Mouse (Mus musculus): ENCODE measurements around the gene Phf3. TPM values are rescaled to one million over a fixed set of nuclear protein-coding genes. Genes with fewer than 3 reads are reported as not detected.

The Phf3 gene
- polyA plus RNA-seq, 1 experiment from 2014 or later, result 25.3 TPM

DNA sequence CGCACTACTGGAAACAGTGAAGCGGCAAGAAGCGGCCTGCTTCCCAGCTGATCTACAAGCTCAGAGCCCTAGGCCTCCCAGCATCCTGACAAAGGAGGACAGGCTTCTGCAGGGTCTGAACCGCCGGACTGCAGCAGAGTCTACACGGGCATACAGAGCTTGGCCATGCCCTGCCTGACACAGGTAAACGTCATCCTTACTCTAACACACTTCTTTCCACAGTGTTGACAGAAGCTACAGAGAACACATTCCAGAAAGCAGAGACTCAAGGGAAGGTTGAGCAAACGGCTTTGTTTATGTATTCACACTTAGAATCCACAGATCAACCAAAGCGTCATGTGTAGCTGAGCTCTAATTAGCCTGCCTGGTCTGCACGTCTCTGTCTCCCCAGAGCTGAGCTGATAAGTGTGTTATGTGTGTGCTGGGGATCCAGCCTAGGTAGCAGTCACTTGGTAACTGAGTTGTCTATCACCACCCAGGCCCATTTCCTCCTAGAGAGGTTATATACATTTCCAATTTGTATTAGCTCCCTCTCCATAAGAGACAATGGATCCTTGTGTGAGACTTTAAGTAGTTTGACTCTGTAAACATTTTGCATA, 65.5 kb downstream of the Phf3 start:
- Histone ChIP-seq H3K36me3 (peaks cover 94% of the 10 kb centered on the region), H3K9me3 (no peaks in the 10 kb centered on the region), H3K4me3 (no peak overlapping the region), H3K27me3 (ENCODE audit: insufficient read depth, poor library complexity, severe bottlenecking) (no peaks in the 10 kb centered on the region), H3K27ac (no peak overlapping the region), H3K4me1 (replicated peaks) (no peaks in the 10 kb centered on the region)
- WGBS, result 89% methylated on average over 10 of the region's 10 CpGs
- no peak for DNase-seq (ENCODE audit: low spot score)

DNA sequence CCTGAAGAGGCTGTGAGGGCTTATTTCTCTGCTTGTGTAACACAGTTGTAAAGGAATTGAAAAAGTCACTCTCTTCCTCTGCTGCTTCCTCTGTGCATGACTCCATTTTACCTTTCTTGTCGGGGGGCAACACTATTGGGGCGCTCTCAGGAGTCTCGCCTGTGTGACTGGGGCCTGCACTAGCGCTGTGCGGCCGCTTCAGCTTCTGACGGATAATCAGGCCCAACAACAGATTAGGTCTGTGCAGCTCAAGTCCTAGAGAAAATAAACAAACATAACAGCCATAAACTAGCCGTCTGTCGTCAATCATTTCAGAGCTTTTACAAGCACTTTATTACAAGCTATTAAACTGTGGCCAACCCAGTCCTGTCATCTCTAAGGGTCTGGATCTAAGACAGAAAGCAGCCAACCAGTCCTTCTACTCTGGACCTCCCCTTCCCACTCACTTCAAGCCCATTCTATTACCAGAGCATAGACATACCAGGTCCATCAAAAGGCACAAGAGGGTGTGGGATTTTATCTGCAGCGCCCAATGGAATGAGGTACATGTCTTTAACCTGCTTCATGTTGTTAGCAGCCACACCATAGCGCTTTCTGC, 67.9 kb downstream of the Phf3 start:
- Histone ChIP-seq H3K36me3 (peaks cover 88% of the 10 kb centered on the region), H3K27ac (no peak overlapping the region), H3K9me3 (no peaks in the 10 kb centered on the region), H3K4me1 (replicated peaks) (no peaks in the 10 kb centered on the region), H3K4me3 (no peak overlapping the region), H3K27me3 (ENCODE audit: insufficient read depth, poor library complexity, severe bottlenecking) (no peaks in the 10 kb centered on the region)
- DNase-seq (ENCODE audit: low spot score), result no peak
- WGBS, result 94% methylated on average over 11 of the region's 11 CpGs

DNA sequence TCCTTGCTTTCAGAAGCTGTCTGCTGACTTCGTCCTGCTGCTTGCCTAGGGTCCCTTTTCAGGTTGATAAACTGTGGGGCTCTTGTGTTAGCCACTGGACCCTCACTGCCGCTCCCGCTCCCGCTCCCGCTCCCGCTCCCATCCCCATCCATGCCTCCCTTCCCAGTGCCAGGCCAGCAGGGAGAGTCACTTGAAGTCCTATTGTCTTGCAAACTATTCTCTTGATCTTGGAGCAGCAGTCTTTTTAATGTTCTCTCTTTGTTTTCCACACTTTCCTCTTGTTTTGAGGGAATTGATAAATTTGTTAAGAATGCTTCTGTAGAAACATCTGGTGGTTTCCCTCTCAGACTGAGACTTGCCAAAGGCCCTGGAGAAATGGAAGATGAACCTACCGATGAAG, 68.8 kb downstream of the Phf3 start:
- no peak for DNase-seq (ENCODE audit: low spot score)
- Histone ChIP-seq H3K4me3 (no peak overlapping the region), H3K27me3 (ENCODE audit: insufficient read depth, poor library complexity, severe bottlenecking) (no peaks in the 10 kb centered on the region), H3K9me3 (no peaks in the 10 kb centered on the region), H3K4me1 (replicated peaks) (no peaks in the 10 kb centered on the region), H3K27ac (no peak overlapping the region), H3K36me3 (peaks cover 79% of the 10 kb centered on the region)
- WGBS, result 89% methylated on average over 7 of the region's 7 CpGs

DNA sequence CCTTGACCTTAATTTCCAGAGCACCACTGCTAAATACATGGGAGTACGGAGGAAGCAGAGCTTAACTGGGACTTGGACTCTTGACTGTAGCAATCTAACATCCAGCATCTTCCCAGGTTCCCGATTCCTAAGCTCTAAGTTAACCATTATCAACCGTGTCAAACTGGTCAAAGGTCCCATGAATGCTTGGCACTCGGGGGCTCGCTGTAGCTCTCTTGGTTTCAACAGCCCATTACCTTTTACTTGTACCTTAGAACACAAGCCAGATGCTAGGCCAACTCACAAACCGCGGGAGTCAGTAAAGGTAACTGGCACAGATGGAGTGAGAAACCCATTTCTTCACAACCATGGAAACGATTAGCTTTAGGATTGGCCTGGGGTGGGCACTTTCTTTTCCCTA, 71.8 kb downstream of the Phf3 start:
- no peaks in the 10 kb centered on the region for H3K9me3 ChIP-seq
- no peaks in the 10 kb centered on the region for H3K27me3 ChIP-seq (ENCODE audit: insufficient read depth, poor library complexity, severe bottlenecking)
- H3K36me3 ChIP-seq, result peaks cover 53% of the 10 kb centered on the region
- H3K27ac ChIP-seq, result no peak overlapping the region
- no peaks in the 10 kb centered on the region for H3K4me1 ChIP-seq (replicated peaks)
- 95% methylated on average over 8 of the region's 8 CpGs for WGBS
- no peak for DNase-seq (ENCODE audit: low spot score)
- H3K4me3 ChIP-seq, result no peak overlapping the region

DNA sequence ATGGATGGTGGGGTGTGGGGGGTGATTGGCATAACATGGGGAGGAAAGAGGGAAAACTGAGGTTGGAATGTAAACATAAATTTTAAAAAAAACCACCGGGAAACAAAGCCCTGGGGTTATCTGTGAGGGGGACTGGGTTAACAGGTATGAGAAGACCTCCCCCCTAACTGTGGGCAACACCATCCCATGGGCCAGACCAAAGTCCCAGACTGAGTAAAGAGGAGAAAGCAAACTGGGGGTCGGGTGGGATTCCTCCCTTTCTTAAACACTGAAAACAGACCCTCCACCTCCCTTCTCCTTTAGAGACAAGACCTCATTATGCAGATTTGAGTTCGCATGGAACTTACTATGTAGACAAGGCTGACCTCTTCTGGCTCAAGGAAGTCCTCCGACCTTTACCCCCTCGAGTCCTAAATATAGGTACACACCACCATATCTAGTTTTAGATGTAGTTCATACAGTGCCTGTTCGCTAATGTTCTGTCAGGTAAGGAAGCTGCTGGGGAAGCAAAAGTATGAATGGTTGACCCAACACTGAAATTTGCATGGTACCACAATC, 74.4 kb downstream of the Phf3 start:
- DNase-seq (ENCODE audit: low spot score), result no peak
- 78% methylated on average over 6 of the region's 6 CpGs for WGBS

DNA sequence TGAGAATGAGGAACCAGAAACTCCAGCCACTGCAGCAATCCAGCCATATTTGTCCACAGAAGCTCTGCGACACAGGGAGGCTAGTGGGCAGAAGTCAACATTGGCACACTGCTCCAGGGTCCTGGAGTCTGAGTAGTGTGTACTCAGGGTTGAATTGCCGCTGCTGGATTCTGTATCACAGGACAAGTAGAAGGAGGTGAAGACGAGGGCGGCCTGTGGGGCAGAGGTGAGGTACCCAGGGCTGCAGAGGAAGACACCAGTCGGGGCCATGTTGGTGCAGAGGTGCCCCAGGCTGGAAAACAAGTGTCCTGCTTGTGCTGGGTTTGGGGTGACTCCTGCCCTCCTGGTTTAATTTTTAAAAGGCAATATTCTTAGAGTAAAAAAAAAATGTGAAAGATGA, 79.1 kb downstream of the Phf3 start:
- 88% methylated on average over 5 of the region's 5 CpGs for WGBS
- no peak for DNase-seq (ENCODE audit: low spot score)
- Histone ChIP-seq H3K9me3 (no peaks in the 10 kb centered on the region), H3K27ac (no peak overlapping the region), H3K4me3 (no peak overlapping the region), H3K27me3 (ENCODE audit: insufficient read depth, poor library complexity, severe bottlenecking) (no peaks in the 10 kb centered on the region), H3K36me3 (no peaks in the 10 kb centered on the region), H3K4me1 (replicated peaks) (no peaks in the 10 kb centered on the region)

More for the DNA sequence above, 74.4 kb downstream of the Phf3 start:
- H3K36me3 ChIP-seq, result peaks cover 29% of the 10 kb centered on the region
- H3K27ac ChIP-seq, result no peak overlapping the region
- H3K4me1 ChIP-seq (replicated peaks), result no peaks in the 10 kb centered on the region
- no peaks in the 10 kb centered on the region for H3K27me3 ChIP-seq (ENCODE audit: insufficient read depth, poor library complexity, severe bottlenecking)
- H3K4me3 ChIP-seq, result no peak overlapping the region
- H3K9me3 ChIP-seq, result no peaks in the 10 kb centered on the region

DNA sequence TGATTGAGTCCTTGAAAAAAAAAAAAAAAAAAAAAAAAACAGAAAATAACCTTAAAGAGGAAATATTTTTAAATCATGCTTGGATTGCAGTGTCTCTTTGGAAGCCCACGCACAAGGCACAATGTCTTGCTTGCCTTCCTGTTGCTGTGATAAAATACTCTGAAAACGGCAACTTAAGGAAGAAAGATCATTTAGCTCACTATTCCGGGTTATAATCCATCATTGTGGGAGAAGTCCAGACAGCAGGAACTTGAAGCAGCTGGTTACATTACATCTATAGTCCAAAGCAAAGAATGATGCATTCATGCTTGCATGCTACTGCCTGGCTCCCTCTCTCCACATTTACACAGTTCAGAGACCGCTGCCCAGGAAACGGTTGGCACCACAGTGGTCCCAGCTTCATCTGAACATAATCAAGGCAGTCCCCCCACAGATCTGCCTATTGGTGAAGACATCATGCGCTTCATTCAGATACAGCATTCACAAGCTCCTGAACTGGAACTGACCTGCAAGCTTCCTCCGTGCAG, 80.3 kb downstream of the Phf3 start:
- Histone ChIP-seq H3K27me3 (ENCODE audit: insufficient read depth, poor library complexity, severe bottlenecking) (no peaks in the 10 kb centered on the region), H3K9me3 (no peaks in the 10 kb centered on the region), H3K4me1 (replicated peaks) (no peaks in the 10 kb centered on the region), H3K27ac (no peak overlapping the region), H3K4me3 (no peak overlapping the region), H3K36me3 (no peaks in the 10 kb centered on the region)
- 89% methylated on average over 7 of the region's 7 CpGs for WGBS
- DNase-seq (ENCODE audit: low spot score), result no peak

DNA sequence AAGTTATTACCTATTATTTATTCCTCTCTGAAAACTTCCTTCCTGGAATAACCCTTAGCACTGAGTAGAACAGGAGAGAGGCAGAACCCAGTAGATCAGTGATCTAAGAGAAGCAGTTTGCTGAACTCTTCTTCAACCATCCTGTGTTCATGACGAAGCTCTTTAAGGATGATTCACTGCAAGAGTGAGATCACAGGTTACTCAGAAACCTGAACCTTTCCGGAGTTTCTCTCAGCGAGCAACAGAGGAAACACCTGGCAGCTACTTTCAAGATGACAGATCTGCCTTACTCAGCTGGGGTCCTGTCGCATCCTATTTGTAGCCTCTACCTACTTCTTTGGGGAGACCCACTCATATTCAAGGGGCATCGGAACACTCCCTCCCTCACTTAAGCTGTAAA, 80.8 kb downstream of the Phf3 start:
- Histone ChIP-seq H3K36me3 (no peaks in the 10 kb centered on the region), H3K4me1 (replicated peaks) (no peaks in the 10 kb centered on the region), H3K4me3 (no peak overlapping the region), H3K27ac (no peak overlapping the region), H3K27me3 (ENCODE audit: insufficient read depth, poor library complexity, severe bottlenecking) (no peaks in the 10 kb centered on the region), H3K9me3 (no peaks in the 10 kb centered on the region)
- WGBS, result 75% methylated on average over 5 of the region's 5 CpGs
- DNase-seq (ENCODE audit: low spot score), result no peak

DNA sequence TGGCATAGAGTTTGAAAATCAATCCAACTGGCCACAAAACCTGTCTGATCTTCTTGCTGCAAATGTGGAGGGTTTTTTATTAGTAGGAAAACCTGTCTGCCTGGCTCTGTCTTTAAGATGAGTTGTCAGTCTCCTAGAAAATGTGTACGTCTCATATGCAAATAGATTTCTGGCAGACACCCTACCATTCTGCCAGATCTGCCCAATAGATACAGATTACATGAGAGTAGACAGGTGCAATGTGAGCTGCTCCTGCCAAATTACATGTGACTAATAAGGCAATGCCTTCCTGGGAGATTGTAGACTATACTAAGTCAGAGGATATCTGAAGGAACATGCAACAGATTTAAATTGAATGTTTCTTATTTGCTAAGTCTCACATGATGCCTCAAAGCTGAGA, 83.5 kb downstream of the Phf3 start:
- no peak overlapping the region for H3K27ac ChIP-seq
- no peaks in the 10 kb centered on the region for H3K36me3 ChIP-seq
- H3K9me3 ChIP-seq, result no peaks in the 10 kb centered on the region
- H3K4me1 ChIP-seq (replicated peaks), result no peaks in the 10 kb centered on the region
- no peaks in the 10 kb centered on the region for H3K27me3 ChIP-seq (ENCODE audit: insufficient read depth, poor library complexity, severe bottlenecking)
- DNase-seq (ENCODE audit: low spot score), result no peak
- WGBS, result 89% methylated on average over 1 of the region's 1 CpGs
- H3K4me3 ChIP-seq, result no peak overlapping the region

DNA sequence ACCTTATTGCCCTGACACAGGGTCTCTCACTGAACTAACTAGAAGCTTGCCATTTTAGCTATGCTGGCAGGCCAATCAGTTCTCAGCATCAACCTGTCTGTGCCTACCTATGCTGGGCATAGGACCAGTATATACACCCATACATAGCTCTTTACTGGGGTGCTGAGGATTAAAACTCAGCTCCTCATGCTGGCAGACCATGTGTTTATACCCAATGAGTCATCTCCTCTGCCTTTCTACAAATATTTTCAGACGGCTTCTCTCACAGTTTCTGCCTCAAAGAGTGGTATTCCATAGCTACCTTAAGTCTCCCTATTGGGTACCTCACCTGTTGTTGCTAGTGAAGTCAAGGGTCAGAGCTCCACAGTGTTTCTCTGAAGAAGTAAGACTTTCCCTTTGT, 84.0 kb downstream of the Phf3 start:
- H3K36me3 ChIP-seq, result no peaks in the 10 kb centered on the region
- no peak for DNase-seq (ENCODE audit: low spot score)
- WGBS, result 88% methylated on average over 1 of the region's 1 CpGs
- H3K27me3 ChIP-seq (ENCODE audit: insufficient read depth, poor library complexity, severe bottlenecking), result no peaks in the 10 kb centered on the region
- no peaks in the 10 kb centered on the region for H3K4me1 ChIP-seq (replicated peaks)
- H3K4me3 ChIP-seq, result no peak overlapping the region
- H3K27ac ChIP-seq, result no peak overlapping the region
- H3K9me3 ChIP-seq, result no peaks in the 10 kb centered on the region

DNA sequence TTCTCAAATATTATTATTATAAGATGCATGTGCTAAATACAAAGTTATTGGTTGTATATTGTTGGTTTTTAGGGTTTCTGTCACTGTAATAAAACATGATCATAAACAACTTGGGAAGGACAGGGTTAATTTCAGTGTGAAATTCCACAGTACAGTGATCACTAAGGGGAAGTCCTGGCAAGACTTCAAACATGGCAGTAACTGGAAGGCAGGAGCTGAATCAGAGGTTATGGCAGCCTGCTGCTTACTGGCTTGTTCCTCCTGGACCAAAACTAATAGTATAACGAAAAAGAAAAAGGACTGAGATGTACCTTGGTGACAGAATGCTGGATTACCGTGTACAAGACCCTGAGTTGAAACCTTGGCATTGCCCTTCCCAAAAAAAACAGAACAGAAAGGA, 84.7 kb downstream of the Phf3 start:
- 83% methylated on average over 2 of the region's 2 CpGs for WGBS
- no peak for DNase-seq (ENCODE audit: low spot score)
- Histone ChIP-seq H3K36me3 (no peaks in the 10 kb centered on the region), H3K9me3 (no peaks in the 10 kb centered on the region), H3K27ac (no peak overlapping the region), H3K27me3 (ENCODE audit: insufficient read depth, poor library complexity, severe bottlenecking) (no peaks in the 10 kb centered on the region), H3K4me1 (replicated peaks) (no peaks in the 10 kb centered on the region), H3K4me3 (no peak overlapping the region)

DNA sequence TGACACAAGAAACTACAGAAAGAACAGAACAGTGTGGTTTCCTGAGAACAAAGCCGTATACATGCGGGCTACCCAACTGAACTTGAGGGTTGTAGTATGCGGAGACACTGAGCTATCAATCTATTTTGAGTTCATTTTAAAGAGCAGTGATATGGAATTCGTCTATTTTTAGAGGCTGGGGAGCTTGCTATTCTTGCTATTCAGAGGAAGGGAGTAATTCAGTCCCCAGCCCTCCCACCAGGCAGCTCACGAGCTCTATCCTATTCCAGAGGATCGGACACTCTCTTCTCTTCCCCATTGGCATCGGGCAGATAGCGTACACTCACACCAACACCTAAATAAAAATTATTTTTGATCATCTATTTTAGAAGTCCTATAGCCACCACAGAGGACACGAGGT, 87.1 kb downstream of the Phf3 start:
- Histone ChIP-seq H3K27me3 (ENCODE audit: insufficient read depth, poor library complexity, severe bottlenecking) (no peaks in the 10 kb centered on the region), H3K4me1 (replicated peaks) (no peaks in the 10 kb centered on the region), H3K4me3 (no peak overlapping the region), H3K27ac (no peak overlapping the region), H3K9me3 (no peaks in the 10 kb centered on the region), H3K36me3 (no peaks in the 10 kb centered on the region)
- WGBS, result 90% methylated on average over 9 of the region's 9 CpGs
- no peak for DNase-seq (ENCODE audit: low spot score)

DNA sequence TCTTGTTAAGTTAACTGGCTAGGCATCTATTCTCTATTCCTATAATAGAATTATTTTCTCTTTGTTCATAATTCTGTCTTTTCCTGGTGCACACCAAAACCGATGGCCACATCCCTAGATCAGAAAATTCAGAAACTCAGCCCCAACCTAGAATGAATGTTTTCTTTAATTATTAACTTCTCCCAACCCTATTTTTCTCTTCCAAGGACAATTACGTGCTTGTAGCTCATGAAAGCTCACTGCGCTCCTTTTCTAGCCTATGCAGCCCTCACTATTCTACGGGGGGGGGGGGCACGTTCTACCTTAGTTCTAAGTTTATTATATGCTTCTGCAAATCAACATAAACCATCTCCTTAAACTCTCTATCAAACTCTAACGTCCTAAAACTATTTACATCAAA, 90.0 kb downstream of the Phf3 start:
- no peak overlapping the region for H3K4me3 ChIP-seq
- H3K36me3 ChIP-seq, result no peaks in the 10 kb centered on the region
- H3K27me3 ChIP-seq (ENCODE audit: insufficient read depth, poor library complexity, severe bottlenecking), result no peaks in the 10 kb centered on the region
- H3K9me3 ChIP-seq, result no peaks in the 10 kb centered on the region
- WGBS, result 81% methylated on average over 6 of the region's 6 CpGs
- H3K4me1 ChIP-seq (replicated peaks), result no peaks in the 10 kb centered on the region
- DNase-seq (ENCODE audit: low spot score), result no peak
- no peak overlapping the region for H3K27ac ChIP-seq

Data from hindbrain, embryonic 10.5 days (tissue).